ENCODE assay signal across 20 mouse cellular contexts in the genomic region with DNA sequence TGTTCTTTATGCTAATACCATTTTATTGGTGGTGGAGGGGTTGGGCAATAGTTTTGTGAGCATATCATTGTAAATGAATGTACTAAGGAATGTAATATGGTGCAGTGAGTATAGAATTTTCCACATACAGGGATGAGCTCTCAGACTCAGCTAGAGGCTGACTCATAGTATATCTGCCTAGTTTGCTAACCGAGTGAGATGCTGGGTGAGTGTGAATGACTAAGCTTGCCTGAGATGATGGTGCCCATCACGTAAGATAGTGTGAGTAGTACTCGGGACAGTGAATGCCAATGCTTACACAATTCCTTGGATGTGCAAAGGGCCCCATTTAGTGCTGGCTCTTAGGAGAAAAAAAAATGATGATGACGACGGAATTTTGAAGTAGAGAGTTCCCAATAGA.
"Had no signal": no experiment of that assay in that cellular context is flagged by ENCODE, and none has a peak within 500 bp of the region (broad histone marks: within the 10 kb centered on the region; RNA-seq: fewer than 3 reads in every experiment).

No protein-coding gene starts in this region.

- ATAC-seq: hindbrain, embryonic 16.5 days; inflammation-experienced regulatory T-cells, adult 6 months; intestine, embryonic 15.5 days; intestine, postnatal 0 days had no signal

- DNase-seq: gastrocnemius, adult 2 months; gastrocnemius, postnatal 10 days; gastrocnemius, postnatal 25 days; heart, adult 18-20 months; heart, postnatal 10 days; heart, postnatal 4 days; kidney, adult 18-20 months; kidney, adult 8-10 months; kidney, postnatal 10 days; kidney, postnatal 25 days; kidney, postnatal 4 days; liver; liver, embryonic 13.5 days had no signal

- H3K27me3 ChIP-seq: heart, embryonic 12.5 days; hindbrain, embryonic 12.5 days; intestine, embryonic 15.5 days; limb, embryonic 12.5 days; liver, embryonic 13.5 days had no signal
